Mouse (Mus musculus): Measurements from ENCODE around the gene Zic1. TPM values are rescaled to one million over a fixed set of nuclear protein-coding genes. Genes with fewer than 3 reads are reported as not detected.

Zic1 gene
- polyA plus RNA-seq, 1 experiment from 2014 or later = 11.6 TPM

GRCm38 (mm10) chr9:91394211-91394646 lies 28.6 kb upstream of the Zic1 start:
- no peak overlapping the region for H3K27ac ChIP-seq
- no peak overlapping the region for H3K4me3 ChIP-seq
- H3K27me3 ChIP-seq (replicated peaks) = peaks cover 86% of the 10 kb centered on the region
- H3K36me3 ChIP-seq (replicated peaks) = no peaks in the 10 kb centered on the region
- no peak overlapping the region for H3K4me2 ChIP-seq
- H3K4me1 ChIP-seq = no peaks in the 10 kb centered on the region; the same call in 1 of the 2 replicates
- no peaks in the 10 kb centered on the region for H3K9me3 ChIP-seq
- ATAC-seq (replicated peaks) = peak; percentile 60; the same call in 1 of the 2 replicates
- WGBS = 4% methylated on average over 14 of the region's 14 CpGs
- H3K9ac ChIP-seq = no peak overlapping the region

GRCm38 (mm10) chr9:91393376-91394068 lies 27.9 kb upstream of the Zic1 start:
- ATAC-seq (replicated peaks) = no peak
- 10% methylated on average over 8 of the region's 8 CpGs for WGBS
- H3K4me1 ChIP-seq = no peaks in the 10 kb centered on the region; the same call in 1 of the 2 replicates

GRCm38 (mm10) chr9:91388173-91388572 lies 22.6 kb upstream of the Zic1 start:
- H3K36me3 ChIP-seq (replicated peaks) = no peaks in the 10 kb centered on the region
- H3K4me1 ChIP-seq = no peaks in the 10 kb centered on the region; the same call in 1 of the 2 replicates
- H3K27me3 ChIP-seq (replicated peaks) = peaks cover 72% of the 10 kb centered on the region
- H3K9ac ChIP-seq = no peak overlapping the region
- whole genome bisulfite sequencing = 8% methylated on average over 4 of the region's 4 CpGs
- no peaks in the 10 kb centered on the region for H3K9me3 ChIP-seq
- H3K27ac ChIP-seq = no peak overlapping the region; the same call in 1 of the 2 replicates
- H3K4me3 ChIP-seq = no peak overlapping the region
- ATAC-seq (replicated peaks) = no peak
- H3K4me2 ChIP-seq = no peak overlapping the region

More at GRCm38 (mm10) chr9:91393376-91394068, 27.9 kb upstream of the Zic1 start:
- H3K4me3 ChIP-seq = no peak overlapping the region
- no peak overlapping the region for H3K9ac ChIP-seq
- H3K36me3 ChIP-seq (replicated peaks) = no peaks in the 10 kb centered on the region
- peaks cover 86% of the 10 kb centered on the region for H3K27me3 ChIP-seq (replicated peaks)
- H3K9me3 ChIP-seq = no peaks in the 10 kb centered on the region
- H3K27ac ChIP-seq = no peak overlapping the region
- no peak overlapping the region for H3K4me2 ChIP-seq

GRCm38 (mm10) chr9:91387740-91388080 lies 22.1 kb upstream of the Zic1 start:
- Histone ChIP-seq H3K27ac (peak overlapping the region; percentile 90), H3K4me1 (no peaks in the 10 kb centered on the region; the same call in 1 of the 2 replicates), H3K4me3 (no peak overlapping the region), H3K36me3 (replicated peaks) (no peaks in the 10 kb centered on the region), H3K4me2 (peak overlapping the region; percentile 32; the same call in 1 of the 2 replicates), H3K27me3 (replicated peaks) (peaks cover 68% of the 10 kb centered on the region), H3K9me3 (no peaks in the 10 kb centered on the region), H3K9ac (no peak overlapping the region)
- ATAC-seq (replicated peaks) = no peak
- 5% methylated on average over 5 of the region's 5 CpGs for WGBS

- peak overlapping the region; percentile 90 for H3K27ac ChIP-seq
- no peaks in the 10 kb centered on the region for H3K36me3 ChIP-seq (replicated peaks)
- H3K4me2 ChIP-seq = peak overlapping the region; percentile 32
- 0 out of 2 replicates have a peak overlapping the region, but pooled peaks have one; percentile 7 for H3K9ac ChIP-seq
- ATAC-seq (replicated peaks) = no peak; the same call in 1 of the 2 replicates
- H3K9me3 ChIP-seq = no peaks in the 10 kb centered on the region
- peaks cover 64% of the 10 kb centered on the region for H3K27me3 ChIP-seq (replicated peaks)
- 3% methylated on average over 31 of the region's 31 CpGs for WGBS
- H3K4me1 ChIP-seq = no peaks in the 10 kb centered on the region; the same call in 1 of the 2 replicates
- H3K4me3 ChIP-seq = peak overlapping the region; percentile 16
Observed at GRCm38 (mm10) chr9:91386891-91387739, 21.5 kb upstream of the Zic1 start.

GRCm38 (mm10) chr9:91386502-91386890 lies 20.9 kb upstream of the Zic1 start:
- Histone ChIP-seq H3K9ac (no peak overlapping the region), H3K36me3 (replicated peaks) (no peaks in the 10 kb centered on the region), H3K27ac (peak overlapping the region; percentile 90), H3K4me3 (peak overlapping the region; percentile 16; the same call in 1 of the 2 replicates), H3K9me3 (no peaks in the 10 kb centered on the region), H3K27me3 (replicated peaks) (peaks cover 58% of the 10 kb centered on the region), H3K4me2 (peak overlapping the region; percentile 32), H3K4me1 (peaks cover 4% of the 10 kb centered on the region)
- no peak for ATAC-seq (replicated peaks)
- 4% methylated on average over 17 of the region's 17 CpGs for WGBS

GRCm38 (mm10) chr9:91385561-91386430 lies 20.2 kb upstream of the Zic1 start:
- Histone ChIP-seq H3K4me3 (no peak overlapping the region), H3K4me1 (peaks cover 9% of the 10 kb centered on the region), H3K36me3 (replicated peaks) (no peaks in the 10 kb centered on the region), H3K4me2 (0 out of 2 replicates have a peak overlapping the region, but pooled peaks have one; percentile 32), H3K27me3 (replicated peaks) (peaks cover 51% of the 10 kb centered on the region), H3K27ac (peak overlapping the region; percentile 90), H3K9me3 (no peaks in the 10 kb centered on the region), H3K9ac (no peak overlapping the region)
- ATAC-seq (replicated peaks) = no peak
- WGBS = 7% methylated on average over 8 of the region's 8 CpGs

- peak overlapping the region; percentile 66; the same call in 1 of the 2 replicates for H3K4me2 ChIP-seq
- no peak overlapping the region for H3K4me3 ChIP-seq
- H3K9ac ChIP-seq = no peak overlapping the region
- H3K9me3 ChIP-seq = no peaks in the 10 kb centered on the region
- H3K27me3 ChIP-seq (replicated peaks) = peaks cover 50% of the 10 kb centered on the region
- no peaks in the 10 kb centered on the region for H3K36me3 ChIP-seq (replicated peaks)
- H3K27ac ChIP-seq = peak overlapping the region; percentile 90
- peaks cover 9% of the 10 kb centered on the region for H3K4me1 ChIP-seq
- ATAC-seq (replicated peaks) = no peak
- WGBS = 9% methylated on average over 4 of the region's 4 CpGs
Observed at GRCm38 (mm10) chr9:91384693-91385560, 19.3 kb upstream of the Zic1 start.

GRCm38 (mm10) chr9:91384136-91384500 lies 18.5 kb upstream of the Zic1 start:
- H3K36me3 ChIP-seq (replicated peaks) = no peaks in the 10 kb centered on the region
- peak overlapping the region; percentile 6 for H3K4me3 ChIP-seq
- peak; percentile 24 for ATAC-seq (replicated peaks)
- peak overlapping the region; percentile 66 for H3K4me2 ChIP-seq
- H3K4me1 ChIP-seq = peaks cover 9% of the 10 kb centered on the region
- under 1% methylated on average over 30 of the region's 30 CpGs for WGBS
- no peaks in the 10 kb centered on the region for H3K9me3 ChIP-seq
- no peak overlapping the region for H3K9ac ChIP-seq
- peaks cover 49% of the 10 kb centered on the region for H3K27me3 ChIP-seq (replicated peaks)
- H3K27ac ChIP-seq = peak overlapping the region; percentile 90

- Histone ChIP-seq H3K4me2 (peak overlapping the region; percentile 66), H3K27me3 (replicated peaks) (peaks cover 49% of the 10 kb centered on the region), H3K27ac (peak overlapping the region; percentile 90), H3K36me3 (replicated peaks) (no peaks in the 10 kb centered on the region), H3K4me1 (peaks cover 12% of the 10 kb centered on the region), H3K4me3 (peak overlapping the region; percentile 6), H3K9ac (peak overlapping the region; percentile 3; the same call in 1 of the 2 replicates), H3K9me3 (no peaks in the 10 kb centered on the region)
- WGBS = 2% methylated on average over 28 of the region's 28 CpGs
- 0 out of 2 replicates have a peak, but pooled peaks have one; percentile 41 for ATAC-seq (replicated peaks)
Observed at GRCm38 (mm10) chr9:91383441-91384135, 18.0 kb upstream of the Zic1 start.

Data from midbrain, embryonic 15.5 days (tissue).